Mouse (Mus musculus): Measurements from ENCODE around the gene Rab7.
"Not testable (repeated sequence)": the region's sequence is repeated elsewhere in the genome, so short reads cannot be mapped to it uniquely, and the experiment has no call there.

Gene Rab7

DNA sequence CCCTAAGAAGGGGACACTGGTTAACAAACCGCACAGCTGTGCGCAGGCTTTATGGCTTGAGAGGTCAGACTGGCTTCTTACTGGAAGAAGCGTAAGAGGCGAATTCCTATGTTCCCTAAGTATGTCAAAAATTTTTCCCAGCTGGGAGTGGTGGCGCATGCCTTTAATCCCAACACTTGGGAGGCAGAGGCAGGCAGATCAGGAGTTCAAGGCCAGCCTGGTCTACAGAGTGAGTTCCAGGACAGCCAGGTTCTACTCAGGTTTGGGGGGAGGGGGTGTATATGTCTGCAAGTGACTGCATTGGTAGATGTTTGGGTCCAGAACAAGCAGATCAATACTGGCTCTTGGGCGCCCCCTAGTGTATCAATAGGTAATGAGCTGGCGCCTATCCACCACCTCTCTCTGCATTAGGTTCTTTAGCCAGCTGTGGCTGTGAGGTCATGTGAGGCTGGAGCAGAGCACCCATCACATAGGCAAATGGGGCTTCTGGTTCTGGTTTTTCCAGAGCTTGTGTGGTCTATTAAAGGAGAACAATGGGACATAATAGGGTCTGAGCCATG, 47.3 kb downstream of the Rab7 start:
- peak; percentile 76 for DNase-seq (ENCODE audit: low read depth)

- no peak for DNase-seq (ENCODE audit: low read depth)
Measured at GRCm38 (mm10) chr6:87996606-87997005, 48.5 kb downstream of the Rab7 start.

GRCm38 (mm10) chr6:87995519-87995918, 49.6 kb downstream of the Rab7 start:
- no peak for DNase-seq (ENCODE audit: low read depth)

DNA sequence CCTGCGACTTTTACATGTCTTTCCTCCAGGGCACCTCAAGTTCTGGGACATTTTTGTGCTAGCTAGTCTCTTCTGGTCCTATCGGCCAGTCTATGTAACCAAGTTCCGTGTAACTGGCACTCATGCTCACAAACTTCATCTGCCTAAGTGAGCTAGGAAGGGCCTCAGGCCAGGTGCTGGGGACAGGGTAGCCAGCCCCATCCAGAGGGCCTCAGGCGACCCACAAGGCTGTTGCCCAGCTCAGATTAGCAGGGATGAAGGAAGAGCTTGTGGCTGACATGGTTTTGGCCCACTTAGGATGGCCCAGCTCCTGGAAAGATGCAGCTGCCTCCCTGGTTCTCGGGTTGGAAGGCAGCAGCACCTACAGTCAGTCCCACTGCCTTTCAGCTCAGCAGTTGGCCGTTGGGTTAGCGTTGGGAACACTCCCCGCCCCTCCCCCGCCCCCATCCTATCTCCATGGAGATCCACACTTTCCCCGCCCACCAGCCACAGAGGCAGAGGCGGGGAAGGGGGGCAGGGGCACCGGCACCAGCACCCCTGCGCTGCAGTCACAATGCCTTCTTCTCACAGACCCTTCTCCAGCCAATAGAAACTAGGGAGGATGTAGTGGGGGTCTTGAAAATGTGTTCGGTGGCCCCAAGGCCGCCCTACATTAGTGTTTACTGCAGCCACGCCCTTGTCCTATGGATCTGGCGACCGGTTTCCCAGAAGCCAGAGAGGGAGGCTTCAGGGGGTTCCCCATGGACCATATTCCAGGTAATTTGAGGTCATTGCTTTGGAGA, 51.1 kb downstream of the Rab7 start:
- DNase-seq (ENCODE audit: low read depth), result peak; percentile 56

DNA sequence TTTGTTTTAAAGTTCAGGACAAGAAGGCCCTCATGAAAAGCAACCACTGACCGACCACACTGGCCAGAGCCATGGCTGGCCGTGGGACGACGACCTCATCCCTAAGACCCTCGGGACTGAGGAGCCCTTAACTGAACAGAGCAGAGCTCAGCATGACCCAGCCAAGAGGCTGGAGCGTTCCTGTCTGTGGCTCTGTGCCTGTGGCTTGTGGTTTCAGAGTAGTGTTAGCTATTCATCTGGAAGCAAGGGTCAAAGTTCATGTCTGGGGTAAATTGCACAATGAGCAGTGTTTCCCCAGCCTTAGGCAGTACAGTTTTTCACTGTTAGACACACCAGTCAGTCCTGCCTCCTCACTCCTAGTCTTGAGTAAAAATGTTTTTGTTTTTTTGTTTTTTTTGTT, 52.3 kb downstream of the Rab7 start:
- no peak for DNase-seq (ENCODE audit: low read depth)

- no peak for DNase-seq (ENCODE audit: low read depth)
Measured at GRCm38 (mm10) chr6:87991886-87992285, 53.2 kb downstream of the Rab7 start.

DNA sequence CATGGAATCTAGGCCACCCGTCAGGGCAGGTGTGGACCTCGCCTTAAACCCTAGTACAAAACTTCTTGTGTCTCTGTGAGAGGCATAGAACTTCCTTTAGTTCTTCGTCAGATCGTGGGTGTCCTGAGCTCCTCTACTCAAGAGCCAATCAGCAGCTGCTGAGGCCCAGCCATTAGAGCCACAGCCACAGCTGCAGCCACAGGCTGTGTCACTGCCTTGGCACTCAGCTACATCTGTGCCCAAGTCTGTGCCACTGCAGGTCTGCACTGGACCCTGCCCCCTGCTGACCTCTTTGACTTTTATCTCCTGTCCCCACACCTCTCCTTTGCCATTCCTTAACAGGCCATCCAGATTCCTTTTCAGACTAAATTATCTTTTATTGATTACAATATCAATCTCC, 53.9 kb downstream of the Rab7 start:
- DNase-seq (ENCODE audit: low read depth), result no peak

- no peak for DNase-seq (ENCODE audit: low read depth)
Measured at GRCm38 (mm10) chr6:87982506-87982905, 62.6 kb downstream of the Rab7 start.

DNA sequence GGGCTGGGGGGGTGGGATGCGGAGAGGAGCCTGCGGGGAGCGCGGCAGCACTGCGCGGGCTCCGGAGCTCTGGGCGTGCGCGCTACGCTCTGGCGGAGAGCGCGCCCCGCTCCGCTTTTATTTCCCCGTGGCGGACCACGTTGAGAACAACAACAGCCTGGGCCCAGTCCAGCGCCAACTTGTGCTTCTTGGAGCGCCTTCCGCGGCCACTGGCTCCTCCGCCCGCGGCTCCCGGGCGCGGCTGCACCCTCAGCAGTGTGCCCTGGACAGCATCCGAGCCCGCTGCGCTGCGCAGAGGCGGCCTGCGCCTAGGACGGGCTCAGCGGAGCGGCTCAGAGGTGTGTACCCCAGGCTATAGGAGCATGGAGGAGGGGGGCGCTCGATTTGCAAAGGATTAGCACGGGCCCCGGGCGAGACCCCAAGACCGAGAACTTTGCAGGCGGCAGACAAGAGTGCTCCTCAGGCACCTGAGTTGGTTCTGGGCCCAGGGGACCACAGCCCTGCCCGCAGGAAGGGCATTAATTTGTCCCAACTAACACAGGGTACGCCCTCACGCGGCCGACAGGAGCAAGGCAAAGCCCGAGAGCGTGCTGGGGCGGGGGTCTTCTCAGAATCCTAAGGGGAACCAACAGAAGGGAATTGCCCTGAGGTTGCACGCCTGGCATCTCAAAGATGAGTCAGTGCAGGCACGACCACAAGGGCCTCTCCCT, 63.4 kb downstream of the Rab7 start, which contains the start of gene H1fx:
Gene H1fx (minus strand): TSS at position 91 of the 710 bp plus-strand sequence.
- DNase-seq (ENCODE audit: low read depth), result no peak

GRCm38 (mm10) chr6:87981030-87981485, 64.0 kb downstream of the Rab7 start:
- no peak for DNase-seq (ENCODE audit: low read depth)

DNA sequence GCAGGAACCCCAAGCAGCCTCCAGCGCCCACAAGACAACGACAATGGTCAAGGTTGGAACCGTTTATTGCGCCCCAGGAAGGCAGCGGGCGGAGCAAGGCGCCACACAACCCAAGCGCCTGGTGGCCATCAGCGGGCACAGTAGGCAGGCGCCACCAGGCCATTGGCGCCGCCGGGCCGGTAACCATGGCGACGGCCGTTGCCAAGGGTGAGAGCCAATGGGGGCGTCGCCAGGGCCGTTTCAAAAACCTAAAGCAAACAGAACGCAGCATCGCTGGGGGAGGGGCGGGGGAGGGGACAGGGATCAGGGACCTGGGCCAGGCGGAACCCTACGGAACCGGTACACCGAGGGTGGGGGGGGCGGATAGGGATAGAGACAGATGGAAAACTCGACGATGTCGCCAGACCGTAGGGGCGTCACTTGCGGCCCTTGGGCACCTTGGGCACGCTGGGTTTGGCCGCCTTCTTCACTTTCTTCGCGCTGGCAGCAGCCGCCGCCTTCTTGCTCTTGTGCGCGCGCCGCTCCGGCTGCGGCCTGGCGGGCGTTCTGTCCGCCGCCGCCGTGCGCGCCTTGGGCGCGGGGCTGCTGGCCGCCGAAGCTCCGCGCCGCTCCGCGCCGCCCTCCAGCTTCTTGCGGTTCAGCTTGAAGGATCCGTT, 64.6 kb downstream of the Rab7 start:
- DNase-seq (ENCODE audit: low read depth), result no peak

- DNase-seq (ENCODE audit: low read depth), result no peak
Measured at GRCm38 (mm10) chr6:87979728-87980127, 65.3 kb downstream of the Rab7 start.

DNA sequence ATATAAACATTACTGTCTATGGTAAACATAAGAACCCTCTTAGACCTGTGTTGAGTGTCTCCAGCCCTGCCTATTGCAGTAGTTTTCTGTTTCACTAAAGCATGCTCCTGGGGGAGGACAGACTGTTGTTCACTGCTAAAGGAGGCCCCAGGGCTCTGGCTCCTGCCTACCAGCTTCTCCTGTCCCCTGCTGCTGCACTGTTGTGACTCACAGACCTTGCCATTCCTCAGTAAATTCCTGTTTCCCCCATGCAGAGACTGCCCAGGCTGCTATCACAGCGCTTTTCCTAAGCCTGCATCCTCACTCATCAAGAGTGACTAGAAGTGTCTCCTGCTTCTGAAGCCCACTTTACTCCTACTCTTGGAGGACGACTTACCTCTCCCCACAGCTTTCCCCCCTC, 75.0 kb downstream of the Rab7 start:
- DNase-seq (ENCODE audit: low read depth), result no peak

- not testable (repeated sequence) for DNase-seq (ENCODE audit: low read depth)
Measured at GRCm38 (mm10) chr6:87962457-87962856, 82.6 kb downstream of the Rab7 start.

Measured in c-Kit-positive CD71-positive TER-119-negative erythroid progenitor cells, embryonic 14.5 days (primary cell).